Comparison of ENCODE assay signal across 8 mouse cellular contexts in the genomic region with DNA sequence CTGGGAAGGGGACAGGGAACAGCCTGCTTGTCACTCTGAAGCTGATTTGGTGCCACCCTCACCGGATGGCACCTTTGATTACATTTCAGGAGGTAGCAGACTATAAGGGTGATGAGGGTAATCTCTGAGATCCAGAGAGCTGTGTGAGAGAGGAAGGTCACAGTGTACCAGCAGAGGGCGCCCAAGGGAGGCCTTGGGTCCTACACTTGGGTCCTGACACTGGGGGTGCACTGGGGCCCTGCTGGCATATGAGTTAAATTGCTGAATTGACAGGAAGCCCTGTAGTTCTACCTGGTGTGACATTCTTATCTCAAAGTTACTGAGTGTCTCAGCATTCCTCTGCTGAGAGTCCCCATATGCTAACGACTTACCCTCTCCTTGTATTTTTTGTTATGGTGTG. TPM values are rescaled to one million over a fixed set of nuclear protein-coding genes. Genes with fewer than 3 reads are reported as not detected.
A peak's percentile ranks its signal among the peaks of the same experiment; 100 is the strongest.
DNase-seq lines count a peak whose midpoint lies in the region; ATAC-seq and TF ChIP-seq lines count a peak whose summit lies in the region.

No protein-coding gene starts in this region.

- no peaks in the 10 kb centered on the region for H3K9me3 ChIP-seq in midbrain, embryonic 10.5 days (replicated peaks)
- no peaks in the 10 kb centered on the region for H3K9me3 ChIP-seq in midbrain, embryonic 16.5 days (replicated peaks; ENCODE audit: control insufficient read depth, low read length, poor library complexity, severe bottlenecking)

- WGBS in midbrain, embryonic 10.5 days = 60% methylated on average over 3 of the region's 3 CpGs
- 56% methylated on average over 3 of the region's 3 CpGs for WGBS in midbrain, embryonic 16.5 days

- no peak overlapping the region for H3K4me3 ChIP-seq in midbrain, embryonic 10.5 days
- no peak overlapping the region for H3K4me3 ChIP-seq in midbrain, embryonic 16.5 days (ENCODE audit: low read depth, low read length)

- peaks cover 84% of the 10 kb centered on the region for H3K36me3 ChIP-seq in midbrain, embryonic 10.5 days
- no peaks in the 10 kb centered on the region; the same call in 1 of the 2 replicates for H3K36me3 ChIP-seq in midbrain, embryonic 16.5 days (ENCODE audit: control insufficient read depth, insufficient read depth, low read length)

- in situ Hi-C loops in Patski (cut with MboI; ENCODE audit: low pct_unique_long_range_greater_than_20kb) = loop anchor here (10.0 to 25.0 kb wide), 2 partner anchors 161 to 309 kb away; no protein-coding TSS in a partner anchor

- CTCF ChIA-PET in Patski (lab: Charles Lee) = interaction anchor here (0.7 to 2.9 kb wide), 5 partner anchors 11 to 124 kb away, joined by 3 to 16 read pairs (median 3); no protein-coding TSS in a partner anchor

- intact Hi-C loops in gastrocnemius, postnatal 36 days (cut with DNase I) = loop anchor here (2.0 kb wide), 1 partner anchor 123 kb away; no protein-coding TSS in a partner anchor
- intact Hi-C loops in left cerebral cortex, postnatal 4 days (cut with DNase I) = loop anchor here (10.0 kb wide), 1 partner anchor 121 kb away; no protein-coding TSS in a partner anchor

- peak; percentile 82 for TF ChIP-seq CTCF in Patski (IDR thresholded peaks at IDR 0.05)

- H3K4me2 ChIP-seq in midbrain, embryonic 16.5 days (ENCODE audit: low read length) = no peak overlapping the region

- H3K9ac ChIP-seq in midbrain, embryonic 16.5 days (ENCODE audit: low read depth, low read length) = no peak overlapping the region

- 0 out of 2 replicates have a peak, but pooled peaks cover 4% of the 10 kb centered on the region for H3K4me1 ChIP-seq in midbrain, embryonic 10.5 days
- peaks cover 10% of the 10 kb centered on the region for H3K4me1 ChIP-seq in midbrain, embryonic 16.5 days (ENCODE audit: control insufficient read depth, insufficient read depth, low read length)

- no peaks in the 10 kb centered on the region for H3K27me3 ChIP-seq in midbrain, embryonic 10.5 days (ENCODE audit: low read depth, poor library complexity, severe bottlenecking)
- no peaks in the 10 kb centered on the region for H3K27me3 ChIP-seq in midbrain, embryonic 16.5 days (ENCODE audit: control insufficient read depth, insufficient read depth, low read depth, low read length)
- no peaks in the 10 kb centered on the region for H3K27me3 ChIP-seq in Patski

- POLR2A ChIA-PET in Patski (lab: Charles Lee) = no interaction called here

- no peak overlapping the region for H3K27ac ChIP-seq in midbrain, embryonic 10.5 days (replicated peaks)
- H3K27ac ChIP-seq in midbrain, embryonic 16.5 days (ENCODE audit: low read length) = no peak overlapping the region

- DNase-seq in midbrain, embryonic 10.5 days (ENCODE audit: low spot score) = peak; percentile 50
- no peak for DNase-seq in Patski (ENCODE audit: low read depth, low spot score)
- DNase-seq in cerebellum, adult 9-10 months = peak; percentile 69
- peak; percentile 56 to 59 for DNase-seq in gastrocnemius, postnatal 36 days
- DNase-seq in left cerebral cortex, postnatal 4 days = peak; percentile 66
- DNase-seq in naive thymus-derived CD4-positive, alpha-beta T cell, adult 2 months (ENCODE audit: low read depth) = peak; percentile 66
- DNase-seq in thymus, postnatal 14 days = peak; percentile 82

- ATAC-seq in midbrain, embryonic 16.5 days = no peak
- ATAC-seq in Patski = no peak

RNA-seq across cellular contexts. Expression of gene Mrln, which starts 31.1 kb away (rescaled TPM):
- polyA plus RNA-seq in midbrain, embryonic 10.5 days (2016; fragmentation: Nextera tagmentation; extraction: Ambion mirVana) = 0.50 and 0.53 TPM in 2 replicates
- 1.2 TPM in 1 of 2 replicates, not detected in the other for polyA plus RNA-seq in midbrain, embryonic 16.5 days (2015; fragmentation: Nextera tagmentation; extraction: Ambion mirVana)
- not detected for polyA plus RNA-seq in Patski (2021)
- 100 to 1,000 TPM; 116 to 137 TPM for total RNA-seq in gastrocnemius, postnatal 36 days (2021)
- total RNA-seq in left cerebral cortex, postnatal 4 days (2021) = 1 to 10 TPM in 1 of 2 experiments, not detected in 1; 1.1 TPM
